Mouse (Mus musculus): Measurements from ENCODE around the gene Fer.

The Fer gene

DNA sequence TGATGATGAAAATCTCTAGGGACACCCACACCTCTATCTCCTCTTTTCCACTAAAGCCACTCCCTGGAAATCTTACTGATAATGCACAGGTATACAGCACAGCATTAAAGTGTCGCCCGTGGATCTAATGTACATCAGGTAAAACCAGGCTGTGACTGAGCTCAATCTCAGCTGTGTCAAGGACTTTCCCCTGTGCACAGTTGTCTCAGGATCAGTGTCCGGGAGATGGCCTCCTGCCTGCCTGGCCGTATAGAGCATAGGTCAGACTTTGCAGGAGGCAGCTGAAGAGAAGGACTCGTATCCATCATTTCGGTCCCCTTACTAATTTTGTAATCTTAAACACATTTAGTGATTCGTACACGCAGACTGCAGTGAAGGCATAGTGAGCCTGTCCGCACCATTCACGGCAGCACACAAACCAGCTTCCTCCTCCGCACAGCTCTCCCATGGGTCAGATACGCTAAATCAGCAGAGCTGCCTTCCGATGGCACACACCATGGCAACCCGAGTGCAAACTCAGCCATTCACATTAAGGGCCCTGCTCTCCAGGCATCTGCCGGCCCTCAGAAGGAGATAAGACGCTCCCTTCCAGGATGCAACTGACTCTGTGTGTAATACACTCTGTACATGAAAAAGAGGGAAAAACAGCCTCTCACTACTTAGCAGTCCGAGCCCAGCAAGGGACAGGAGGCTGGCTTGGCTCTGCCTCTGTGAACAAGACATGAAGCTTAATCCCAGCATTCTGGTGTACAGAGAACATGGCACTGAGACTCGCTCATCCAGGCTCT lies 277.4 kb downstream of the Fer start:
- DNase-seq (ENCODE audit: low spot score), result no peak

- DNase-seq (ENCODE audit: low spot score), result no peak
These were observed 279.0 kb downstream of the Fer start for GRCm38 (mm10) chr17:64141856-64142255.

GRCm38 (mm10) chr17:64146409-64146808 lies 283.5 kb downstream of the Fer start:
- no peak for DNase-seq (ENCODE audit: low spot score)

GRCm38 (mm10) chr17:64150717-64151116 lies 287.9 kb downstream of the Fer start:
- DNase-seq (ENCODE audit: low spot score), result no peak

DNA sequence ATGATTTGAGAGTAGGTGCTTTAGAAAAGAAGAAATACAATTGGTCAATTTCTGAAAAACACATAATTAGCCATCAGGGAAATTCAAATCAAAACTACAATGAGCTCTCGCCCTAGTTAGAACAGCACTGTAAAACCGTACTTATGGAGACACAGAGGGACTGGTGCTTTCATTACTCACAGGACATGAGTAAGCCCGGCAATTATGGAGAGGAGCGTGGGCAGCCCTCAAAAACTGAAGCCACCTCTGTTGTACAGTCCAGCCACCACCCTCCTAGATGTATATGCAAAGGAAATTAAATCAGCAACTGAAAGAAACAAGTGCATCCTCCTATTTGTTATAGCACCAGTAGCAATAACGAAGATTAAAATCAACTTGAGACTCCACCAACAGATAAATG lies 304.9 kb downstream of the Fer start:
- no peak for DNase-seq (ENCODE audit: low spot score)

- DNase-seq (ENCODE audit: low spot score), result no peak
These were observed 307.2 kb downstream of the Fer start for GRCm38 (mm10) chr17:64170019-64170418.

GRCm38 (mm10) chr17:64172474-64172873 lies 309.6 kb downstream of the Fer start:
- no peak for DNase-seq (ENCODE audit: low spot score)

DNA sequence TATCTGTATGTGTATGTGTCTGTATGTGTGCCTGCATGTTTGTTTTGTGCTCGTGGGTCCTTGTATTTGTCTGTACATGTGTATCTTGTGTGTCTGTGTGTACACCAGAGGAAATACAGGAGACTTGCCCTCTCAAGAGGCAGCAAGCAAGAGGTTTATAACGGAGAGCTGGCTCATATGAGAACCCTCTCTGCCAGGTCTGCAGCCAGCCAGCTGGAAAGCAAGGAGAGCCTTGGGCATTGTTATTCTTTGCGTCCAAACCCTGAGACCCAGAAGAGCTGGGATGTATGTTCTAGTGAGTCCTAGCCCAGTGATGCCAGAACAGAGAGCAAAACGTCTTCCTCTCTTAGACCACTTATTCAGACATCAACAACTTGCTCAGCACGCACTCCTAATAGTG lies 317.7 kb downstream of the Fer start:
- no peak for DNase-seq (ENCODE audit: low spot score)

DNA sequence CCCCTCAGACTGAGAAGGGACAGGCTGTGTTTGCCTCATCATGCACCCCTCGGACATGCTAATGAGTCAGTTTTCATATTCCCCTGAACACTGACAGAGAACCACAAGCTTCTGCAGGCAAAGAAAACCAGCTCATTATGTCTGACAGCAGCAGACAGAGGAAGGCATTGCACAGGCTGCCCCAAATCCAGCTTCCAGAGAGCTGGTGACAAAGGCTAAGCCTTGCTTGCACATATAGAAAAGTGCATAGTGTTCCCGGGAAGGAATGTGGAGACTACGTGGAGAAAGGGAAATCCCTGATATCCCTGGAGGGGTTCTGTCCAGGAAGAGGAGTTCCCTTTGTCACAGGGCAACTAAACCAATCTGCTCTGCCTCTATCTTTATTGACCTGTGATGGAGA lies 318.4 kb downstream of the Fer start:
- DNase-seq (ENCODE audit: low spot score), result no peak

GRCm38 (mm10) chr17:64182599-64182998 lies 319.7 kb downstream of the Fer start:
- no peak for DNase-seq (ENCODE audit: low spot score)

- no peak for DNase-seq (ENCODE audit: low spot score)
These were observed 320.3 kb downstream of the Fer start for GRCm38 (mm10) chr17:64183196-64183595.
